Mouse (Mus musculus): ENCODE measurements around the gene Rnf213.

DNA sequence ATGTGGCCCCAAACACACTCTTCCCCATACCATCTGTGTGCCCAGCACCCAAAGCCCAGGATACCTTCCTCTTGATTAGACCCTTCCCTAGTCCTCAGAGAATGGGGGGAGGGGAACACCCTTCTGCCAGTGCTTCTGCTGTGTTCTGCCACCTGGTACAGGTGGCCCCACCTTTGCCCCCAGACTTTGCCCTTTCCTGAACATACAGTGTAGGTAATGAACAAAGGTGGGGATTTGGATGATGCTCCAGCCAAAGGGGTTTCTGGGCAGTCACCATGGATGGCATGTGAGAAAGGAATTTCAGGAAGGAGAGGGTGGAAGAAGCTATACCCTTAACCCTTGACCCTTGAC, 127.8 kb downstream of the Rnf213 start:
- TF ChIP-seq CTCF (IDR thresholded peaks at IDR 0.05; ENCODE audit: insufficient read depth, low read length) (no peak), POLR2A (IDR thresholded peaks at IDR 0.05; ENCODE audit: borderline replicate concordance, extremely low read depth, low read depth, low read length) (no peak)
